Mouse (Mus musculus) heart, embryonic 13.5 days (tissue): Measurements from ENCODE around the gene Slc5a8. TPM values are rescaled to one million over a fixed set of nuclear protein-coding genes. Genes with fewer than 3 reads are reported as not detected.
A peak's percentile ranks its signal among the peaks of the same experiment; 100 is the strongest.

ENCODE experiments used
- ATAC-seq: fragments of 200-750 bp; cut with Nextera tagmentation; 2 replicates; pipeline ENCODE4 v1.8.0; 2017; ENCODE audit warnings: moderate TSS enrichment; ENCODE audit not compliant: insufficient number of reproducible peaks, low FRiP score, low TSS enrichment; ENCODE audit errors: extremely low read depth
- H3K27ac ChIP-seq: fragments of 300-500 bp; sonication (generic); replicated peaks from 2 replicates; pipeline ENCODE4 v1.5.1; 2015; ENCODE audit warnings: moderate library complexity, mild to moderate bottlenecking, inconsistent platforms
- H3K27me3 ChIP-seq: fragments of 300-500 bp; sonication (generic); replicated peaks from 2 replicates; pipeline ENCODE4 v1.6.1; 2015; ENCODE audit warnings: mild to moderate bottlenecking, inconsistent platforms
- H3K36me3 ChIP-seq: fragments of 300-500 bp; sonication (generic); 2 replicates; pipeline ENCODE4 v1.6.1; 2015; ENCODE audit warnings: mild to moderate bottlenecking, inconsistent platforms
- H3K4me1 ChIP-seq: fragments of 300-500 bp; sonication (generic); 2 replicates; pipeline ENCODE4 v1.6.1; 2015; ENCODE audit warnings: inconsistent platforms
- H3K4me2 ChIP-seq: fragments of 300-500 bp; sonication (generic); 2 replicates; pipeline ENCODE4 v1.6.1; 2015; ENCODE audit warnings: inconsistent platforms, mild to moderate bottlenecking, moderate library complexity
- H3K4me3 ChIP-seq: fragments of 300-500 bp; sonication (generic); 2 replicates; pipeline ENCODE4 v1.5.1; 2015; ENCODE audit warnings: moderate library complexity, mild to moderate bottlenecking, inconsistent platforms
- H3K9ac ChIP-seq: fragments of 300-500 bp; sonication (generic); 2 replicates; pipeline ENCODE4 v1.6.1; 2015; ENCODE audit warnings: inconsistent platforms, mild to moderate bottlenecking, moderate library complexity
- H3K9me3 ChIP-seq: fragments of 300-500 bp; sonication (generic); 2 replicates; pipeline ENCODE4 v1.6.1; 2016; ENCODE audit warnings: inconsistent platforms
- WGBS: fragments of 180-500 bp; shearing (Covaris S2); methylation state at CpG from one replicate; pipeline ENCODE4 v1.1.7; 2015; ENCODE audit warnings: mixed read lengths; 5-methylcytosine and 5-hydroxymethylcytosine counted together
- polyA plus RNA-seq: library from polyadenylated mRNA; unstranded; fragments of >200 nt; fragmentation: Nextera tagmentation; extraction: Ambion mirVana; gene quantifications from 2 replicates; pipeline ENCODE4 v1.2.1, GENCODE M21; 2015

Slc5a8 gene
- polyA plus RNA-seq, 1 experiment from 2014 or later, result not detected

- ATAC-seq, result no peak
- WGBS, result 2% methylated on average over 32 of the region's 32 CpGs
- H3K4me2 ChIP-seq, result peak overlapping the region; percentile 69
- peak overlapping the region; percentile 45 for H3K4me3 ChIP-seq
- H3K36me3 ChIP-seq, result no peaks in the 10 kb centered on the region
- peaks cover 10% of the 10 kb centered on the region for H3K4me1 ChIP-seq
- H3K9me3 ChIP-seq, result no peaks in the 10 kb centered on the region; the same call in 1 of the 2 replicates
- peaks cover 44% of the 10 kb centered on the region for H3K27me3 ChIP-seq
- no peak overlapping the region for H3K27ac ChIP-seq
- 0 out of 2 replicates have a peak overlapping the region, but pooled peaks have one; percentile 10 for H3K9ac ChIP-seq
Observed at GRCm38 (mm10) chr10:88886114-88886513, 322 bp downstream of the Slc5a8 start.

- 60% methylated on average over 2 of the region's 2 CpGs for WGBS
- no peak overlapping the region for H3K27ac ChIP-seq
- H3K4me3 ChIP-seq, result no peak overlapping the region
Observed at GRCm38 (mm10) chr10:88888376-88888775, 2.6 kb downstream of the Slc5a8 start.

GRCm38 (mm10) chr10:88891410-88891809 is 5.6 kb downstream of the Slc5a8 start:
- no peak overlapping the region for H3K4me2 ChIP-seq
- H3K27ac ChIP-seq, result no peak overlapping the region
- peaks cover 1% of the 10 kb centered on the region; the same call in 1 of the 2 replicates for H3K4me1 ChIP-seq
- no peaks in the 10 kb centered on the region for H3K36me3 ChIP-seq
- ATAC-seq, result no peak
- H3K27me3 ChIP-seq, result peaks cover 20% of the 10 kb centered on the region
- no peaks in the 10 kb centered on the region for H3K9me3 ChIP-seq
- WGBS, result 65% methylated on average over 7 of the region's 7 CpGs
- no peak overlapping the region for H3K9ac ChIP-seq
- no peak overlapping the region for H3K4me3 ChIP-seq

More at GRCm38 (mm10) chr10:88888376-88888775, 2.6 kb downstream of the Slc5a8 start:
- Histone ChIP-seq H3K36me3 (no peaks in the 10 kb centered on the region), H3K4me1 (peaks cover 10% of the 10 kb centered on the region), H3K9me3 (no peaks in the 10 kb centered on the region; the same call in 1 of the 2 replicates), H3K9ac (no peak overlapping the region), H3K27me3 (peaks cover 44% of the 10 kb centered on the region), H3K4me2 (no peak overlapping the region)
- ATAC-seq, result no peak

GRCm38 (mm10) chr10:88892560-88893087 is 6.8 kb downstream of the Slc5a8 start:
- no peaks in the 10 kb centered on the region for H3K9me3 ChIP-seq
- no peak overlapping the region for H3K27ac ChIP-seq
- H3K4me2 ChIP-seq, result no peak overlapping the region
- WGBS, result 72% methylated on average over 8 of the region's 8 CpGs
- H3K9ac ChIP-seq, result no peak overlapping the region
- H3K36me3 ChIP-seq, result no peaks in the 10 kb centered on the region
- H3K4me3 ChIP-seq, result no peak overlapping the region
- ATAC-seq, result no peak
- H3K27me3 ChIP-seq, result peaks cover 8% of the 10 kb centered on the region
- H3K4me1 ChIP-seq, result no peaks in the 10 kb centered on the region

GRCm38 (mm10) chr10:88897032-88897431 is 11.2 kb downstream of the Slc5a8 start:
- H3K27me3 ChIP-seq, result no peaks in the 10 kb centered on the region

GRCm38 (mm10) chr10:88949649-88950296 is 64.0 kb downstream of the Slc5a8 start:
- H3K9ac ChIP-seq, result no peak overlapping the region
- WGBS, result 85% methylated on average over 12 of the region's 12 CpGs
- no peaks in the 10 kb centered on the region for H3K27me3 ChIP-seq
- ATAC-seq, result no peak
- H3K27ac ChIP-seq, result no peak overlapping the region
- H3K9me3 ChIP-seq, result no peaks in the 10 kb centered on the region
- no peak overlapping the region for H3K4me3 ChIP-seq
- H3K4me1 ChIP-seq, result no peaks in the 10 kb centered on the region
- H3K4me2 ChIP-seq, result no peak overlapping the region
- H3K36me3 ChIP-seq, result no peaks in the 10 kb centered on the region

More at GRCm38 (mm10) chr10:88897032-88897431, 11.2 kb downstream of the Slc5a8 start:
- Histone ChIP-seq H3K9me3 (no peaks in the 10 kb centered on the region), H3K27ac (no peak overlapping the region), H3K4me3 (no peak overlapping the region), H3K9ac (no peak overlapping the region), H3K36me3 (no peaks in the 10 kb centered on the region), H3K4me2 (no peak overlapping the region), H3K4me1 (no peaks in the 10 kb centered on the region)
- WGBS, result 71% methylated on average over 6 of the region's 6 CpGs
- no peak for ATAC-seq

GRCm38 (mm10) chr10:88950297-88950653 is 64.5 kb downstream of the Slc5a8 start:
- no peaks in the 10 kb centered on the region for H3K36me3 ChIP-seq

GRCm38 (mm10) chr10:88960791-88961190 is 75.0 kb downstream of the Slc5a8 start:
- H3K27ac ChIP-seq, result no peak overlapping the region
- no peak overlapping the region for H3K4me2 ChIP-seq
- no peaks in the 10 kb centered on the region for H3K36me3 ChIP-seq
- H3K4me1 ChIP-seq, result no peaks in the 10 kb centered on the region
- no peaks in the 10 kb centered on the region for H3K9me3 ChIP-seq
- H3K27me3 ChIP-seq, result no peaks in the 10 kb centered on the region
- 77% methylated on average over 5 of the region's 5 CpGs for WGBS
- no peak overlapping the region for H3K9ac ChIP-seq
- ATAC-seq, result no peak
- no peak overlapping the region for H3K4me3 ChIP-seq

More at GRCm38 (mm10) chr10:88950297-88950653, 64.5 kb downstream of the Slc5a8 start:
- WGBS, result 76% methylated on average over 4 of the region's 4 CpGs
- Histone ChIP-seq H3K9ac (no peak overlapping the region), H3K4me2 (no peak overlapping the region), H3K4me3 (no peak overlapping the region), H3K4me1 (no peaks in the 10 kb centered on the region), H3K9me3 (no peaks in the 10 kb centered on the region), H3K27ac (no peak overlapping the region), H3K27me3 (no peaks in the 10 kb centered on the region)
- no peak for ATAC-seq

GRCm38 (mm10) chr10:88968586-88968985 is 82.8 kb downstream of the Slc5a8 start:
- H3K4me3 ChIP-seq, result no peak overlapping the region
- H3K27ac ChIP-seq, result no peak overlapping the region
- ATAC-seq, result no peak
- no peaks in the 10 kb centered on the region for H3K4me1 ChIP-seq
- WGBS, result 79% methylated on average over 5 of the region's 5 CpGs
- peaks cover 4% of the 10 kb centered on the region; the same call in 1 of the 2 replicates for H3K9me3 ChIP-seq
- peaks cover 4% of the 10 kb centered on the region for H3K36me3 ChIP-seq
- no peaks in the 10 kb centered on the region for H3K27me3 ChIP-seq
- H3K4me2 ChIP-seq, result no peak overlapping the region
- no peak overlapping the region for H3K9ac ChIP-seq

- WGBS, result 68% methylated on average over 7 of the region's 7 CpGs
- ATAC-seq, result no peak
Observed at GRCm38 (mm10) chr10:88970951-88971725, 85.3 kb downstream of the Slc5a8 start.

GRCm38 (mm10) chr10:88978932-88979331 is 93.1 kb downstream of the Slc5a8 start:
- H3K36me3 ChIP-seq, result no peaks in the 10 kb centered on the region
- H3K9ac ChIP-seq, result no peak overlapping the region
- H3K27ac ChIP-seq, result no peak overlapping the region
- 70% methylated on average over 6 of the region's 6 CpGs for WGBS
- H3K4me3 ChIP-seq, result no peak overlapping the region
- no peak for ATAC-seq
- H3K27me3 ChIP-seq, result no peaks in the 10 kb centered on the region
- H3K9me3 ChIP-seq, result no peaks in the 10 kb centered on the region
- H3K4me1 ChIP-seq, result no peaks in the 10 kb centered on the region
- H3K4me2 ChIP-seq, result no peak overlapping the region

More at GRCm38 (mm10) chr10:88970951-88971725, 85.3 kb downstream of the Slc5a8 start:
- H3K4me3 ChIP-seq, result no peak overlapping the region
- H3K9ac ChIP-seq, result no peak overlapping the region
- no peaks in the 10 kb centered on the region for H3K4me1 ChIP-seq
- peak overlapping the region; percentile 9; the same call in 1 of the 2 replicates for H3K27ac ChIP-seq
- H3K36me3 ChIP-seq, result peaks cover 4% of the 10 kb centered on the region
- peaks cover 4% of the 10 kb centered on the region; the same call in 1 of the 2 replicates for H3K9me3 ChIP-seq
- no peak overlapping the region for H3K4me2 ChIP-seq
- no peaks in the 10 kb centered on the region for H3K27me3 ChIP-seq
